Mouse (Mus musculus): Measurements from ENCODE around the gene C1qtnf4.

DNA sequence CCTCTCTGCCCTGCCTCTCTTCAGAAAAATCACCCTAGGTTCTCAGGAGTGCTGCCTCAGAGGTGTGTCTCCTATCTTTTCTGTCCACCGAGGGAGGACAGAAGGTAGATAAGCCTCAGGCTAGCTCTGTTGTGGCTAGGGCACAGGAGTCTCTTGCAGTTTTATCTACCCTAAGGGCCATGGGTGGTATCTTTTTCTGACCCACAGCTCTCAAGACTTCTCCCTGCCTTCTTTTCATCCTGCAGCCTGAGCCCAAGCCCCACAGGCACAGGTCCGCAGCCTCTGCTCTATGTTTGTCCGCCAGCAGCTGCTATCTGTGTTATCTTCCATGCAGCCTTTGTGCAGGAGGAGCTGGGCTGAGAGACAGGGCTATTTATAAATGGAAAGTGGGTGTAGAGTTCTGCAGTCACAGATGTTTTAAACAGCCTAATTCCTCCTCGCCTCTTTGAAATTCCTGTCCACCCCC is 15.5 kb upstream of the C1qtnf4 start:
- TF ChIP-seq CTCF (IDR thresholded peaks at IDR 0.05; ENCODE audit: extremely low read depth, insufficient read depth, insufficient read length, insufficient replicate concordance) (no peak), POLR2A (IDR thresholded peaks at IDR 0.05; ENCODE audit: low read depth, low read length) (no peak)
